Mouse (Mus musculus): ENCODE data around the gene Gm17622.

The Gm17622 gene

DNA sequence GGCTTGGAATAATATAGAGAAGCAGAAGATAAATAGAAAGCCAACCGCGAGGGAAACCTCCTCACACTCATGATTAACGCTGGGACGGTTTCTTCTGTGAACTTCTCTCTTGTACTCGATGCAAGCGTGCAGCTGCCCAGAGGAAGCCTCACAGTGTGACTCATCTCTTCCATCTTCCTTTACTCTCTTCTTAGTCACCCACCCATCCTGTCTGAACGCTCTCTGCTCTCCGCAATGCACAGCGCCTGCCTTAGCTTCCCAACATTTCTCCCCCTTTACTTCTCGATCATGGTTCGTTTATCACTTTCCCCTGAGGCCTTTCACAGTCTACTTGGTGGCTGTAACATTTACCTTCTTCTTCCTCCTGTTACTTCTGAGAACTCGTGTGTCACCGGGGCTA is 20.1 kb downstream of the Gm17622 start:
- no peak for DNase-seq (ENCODE audit: low spot score)

DNA sequence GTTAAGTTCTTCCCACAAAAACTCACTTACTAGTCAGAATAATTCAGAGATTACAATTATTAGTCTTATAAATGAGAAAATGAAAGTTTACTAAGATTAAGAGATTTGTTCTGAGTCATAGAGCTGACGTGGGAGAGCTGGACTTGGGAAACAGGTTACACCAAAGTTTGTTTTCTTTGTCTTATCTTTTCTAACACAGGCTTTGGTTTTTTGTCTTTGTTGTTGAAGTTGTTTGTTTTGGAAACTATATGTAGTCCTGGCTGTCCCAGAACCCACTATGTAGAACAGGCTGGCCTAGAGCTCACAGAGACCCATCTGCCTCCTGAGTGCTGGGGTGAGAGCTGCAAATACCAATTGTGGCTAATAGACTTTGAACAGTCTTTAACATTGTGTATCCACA is 20.7 kb downstream of the Gm17622 start:
- no peak for DNase-seq (ENCODE audit: low spot score)

DNA sequence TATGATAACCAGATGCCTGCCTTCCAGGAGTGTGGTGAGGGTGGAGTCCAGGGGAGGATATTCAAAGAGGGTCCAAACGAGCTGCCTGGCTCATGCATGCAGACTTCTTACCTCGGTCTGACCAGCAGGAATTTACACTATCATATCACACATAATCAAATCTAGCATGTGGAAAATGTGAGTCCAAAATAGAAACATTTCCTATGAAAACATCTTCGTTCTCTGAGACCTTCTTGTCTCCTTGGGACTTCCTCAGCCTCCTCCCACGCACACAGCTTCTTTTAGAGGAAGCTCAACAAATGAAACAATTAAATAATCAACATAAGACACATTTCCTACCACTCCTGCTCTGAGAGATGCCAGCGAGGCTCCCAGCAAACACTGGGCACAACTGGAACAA is 21.4 kb downstream of the Gm17622 start:
- DNase-seq (ENCODE audit: low spot score): no peak

DNA sequence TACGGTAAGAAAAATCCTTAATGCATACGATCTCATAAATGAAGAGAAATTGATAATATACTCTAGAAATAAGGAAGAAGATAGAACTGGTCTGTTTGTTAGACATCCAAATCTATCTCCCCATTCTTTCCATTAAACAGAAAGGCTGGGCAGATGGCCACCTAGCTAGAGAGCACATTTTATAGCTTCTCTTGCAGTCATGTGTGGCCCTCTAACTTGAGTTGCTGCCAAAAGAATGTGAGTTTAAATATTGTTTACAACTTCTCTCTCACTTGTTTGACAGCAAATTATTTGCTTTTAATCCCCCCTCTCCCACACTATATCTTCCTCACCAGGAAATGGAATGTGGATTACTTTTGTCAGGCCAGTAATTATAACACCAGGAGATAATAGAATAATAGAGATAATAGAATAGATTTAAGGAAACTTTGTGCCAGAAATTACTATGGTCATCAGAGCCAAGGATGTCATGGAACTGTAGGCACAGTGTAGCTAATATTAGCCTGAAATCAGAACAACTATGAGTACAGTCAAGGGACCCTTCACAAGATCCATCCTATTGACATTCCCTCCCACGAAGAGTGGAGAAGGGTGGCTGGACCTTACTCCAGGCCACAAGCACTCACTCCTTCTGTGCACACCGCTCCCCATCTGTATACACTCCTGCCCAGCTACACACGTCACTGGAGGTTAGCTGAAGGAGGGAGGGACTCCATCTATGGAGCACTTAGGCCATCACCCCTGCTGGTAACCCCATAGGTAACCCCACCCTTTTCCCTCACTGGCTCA is 23.8 kb downstream of the Gm17622 start:
- DNase-seq (ENCODE audit: low spot score): no peak

- DNase-seq (ENCODE audit: low spot score): no peak
Observed at GRCm38 (mm10) chr13:96516249-96516648, 25.7 kb downstream of the Gm17622 start.

GRCm38 (mm10) chr13:96517335-96517734 is 26.8 kb downstream of the Gm17622 start:
- DNase-seq (ENCODE audit: low spot score): no peak

DNA sequence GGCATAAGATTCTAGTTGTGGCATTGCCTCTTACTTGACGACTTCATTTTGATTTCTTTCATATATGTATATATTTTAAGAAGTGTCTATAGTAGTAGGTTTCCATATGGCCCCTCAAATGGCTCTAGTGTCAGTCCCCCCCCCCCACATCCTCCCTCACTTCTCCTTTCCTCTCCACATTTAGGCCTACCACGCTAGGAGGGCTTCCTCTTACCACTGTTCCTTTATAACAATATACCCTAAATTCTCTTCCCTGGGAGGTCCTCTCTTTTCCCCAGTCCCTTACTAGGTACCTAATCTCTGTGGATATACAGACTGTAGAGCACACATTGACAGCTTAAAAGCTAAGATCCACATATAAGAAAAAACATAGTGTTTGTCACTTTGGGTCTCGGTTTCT is 30.8 kb downstream of the Gm17622 start:
- no peak for DNase-seq (ENCODE audit: low spot score)

- no peak for DNase-seq (ENCODE audit: low spot score)
Observed at GRCm38 (mm10) chr13:96527022-96527421, 36.5 kb downstream of the Gm17622 start.

GRCm38 (mm10) chr13:96527856-96528255 is 37.3 kb downstream of the Gm17622 start:
- DNase-seq (ENCODE audit: low spot score): no peak

DNA sequence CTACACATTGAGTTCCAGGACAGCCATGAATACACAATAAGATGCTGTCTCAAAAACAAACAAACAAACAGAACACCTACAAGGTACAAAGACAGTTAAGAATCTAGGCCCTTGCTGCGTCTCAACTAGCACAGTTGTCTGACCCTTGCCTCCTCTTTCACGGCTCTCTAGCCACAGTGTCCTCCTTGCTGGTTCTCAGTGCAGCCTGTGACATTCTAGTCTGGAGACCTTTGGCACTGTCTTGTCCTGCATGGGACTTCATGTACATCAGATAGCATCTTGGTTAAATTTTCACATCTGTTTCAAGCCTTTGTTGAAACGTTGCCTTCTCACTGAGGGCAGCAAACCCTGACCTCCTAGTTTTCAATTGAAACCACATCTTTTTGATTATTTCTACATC is 38.2 kb downstream of the Gm17622 start:
- DNase-seq (ENCODE audit: low spot score): no peak

GRCm38 (mm10) chr13:96529542-96529941 is 39.0 kb downstream of the Gm17622 start:
- DNase-seq (ENCODE audit: low spot score): no peak

- DNase-seq (ENCODE audit: low spot score): no peak
Observed at GRCm38 (mm10) chr13:96530064-96530463, 39.5 kb downstream of the Gm17622 start.

DNA sequence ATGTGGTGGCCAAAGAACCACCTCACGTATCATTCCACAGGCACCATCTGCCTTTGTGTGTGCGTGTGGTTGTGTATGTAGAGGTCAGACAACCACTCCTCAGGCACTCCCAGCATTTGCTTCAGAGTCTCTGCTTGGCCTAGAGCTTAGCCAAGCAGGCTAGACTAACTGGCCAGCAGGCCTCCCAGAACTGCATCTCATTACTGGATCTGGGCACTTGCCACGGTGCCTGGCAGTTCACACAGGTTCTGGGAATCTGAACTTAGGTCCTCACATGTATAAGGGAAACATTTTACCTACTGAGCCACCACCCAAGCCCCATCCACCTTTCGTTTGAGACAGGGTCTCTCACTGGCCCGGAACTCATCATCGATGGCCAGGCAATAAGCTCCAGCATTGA is 41.6 kb downstream of the Gm17622 start:
- DNase-seq (ENCODE audit: low spot score): no peak

GRCm38 (mm10) chr13:96533742-96534141 is 43.2 kb downstream of the Gm17622 start:
- no peak for DNase-seq (ENCODE audit: low spot score)

GRCm38 (mm10) chr13:96536821-96537572 is 46.5 kb downstream of the Gm17622 start:
- no peak for DNase-seq (ENCODE audit: low spot score)

- no peak for DNase-seq (ENCODE audit: low spot score)
Observed at GRCm38 (mm10) chr13:96538103-96538502, 47.6 kb downstream of the Gm17622 start.
